ENCODE assay signal across 8 mouse cellular contexts in genomic region chr7:142509518-142509917, GRCm38 (mm10). TPM values are rescaled to one million over a fixed set of nuclear protein-coding genes. Genes with fewer than 3 reads are reported as not detected.
DNase-seq lines count a peak whose midpoint lies in the region; ATAC-seq lines count a peak whose summit lies in the region.
"Had no signal": no experiment of that assay in that cellular context is flagged by ENCODE, and none has a peak within 500 bp of the region (broad histone marks: within the 10 kb centered on the region; RNA-seq: fewer than 3 reads in every experiment).

No protein-coding gene starts in this region.

- WGBS in lung, embryonic 16.5 days = 20% methylated on average over 14 of the region's 14 CpGs
- WGBS in forebrain, embryonic 14.5 days = 57% methylated on average over 14 of the region's 14 CpGs
- 18% methylated on average over 14 of the region's 14 CpGs for WGBS in limb, embryonic 15.5 days

- H3K27me3 ChIP-seq in lung, embryonic 16.5 days (ENCODE audit: control insufficient read depth, insufficient read depth, low read depth, low read length) = no peaks in the 10 kb centered on the region
- H3K27me3 ChIP-seq in forebrain, embryonic 14.5 days (replicated peaks; ENCODE audit: control insufficient read depth, insufficient read depth, low read length) = no peaks in the 10 kb centered on the region
- no peaks in the 10 kb centered on the region for H3K27me3 ChIP-seq in limb, embryonic 15.5 days

- no peak overlapping the region for H3K9ac ChIP-seq in lung, embryonic 16.5 days (ENCODE audit: low read length)
- no peak overlapping the region for H3K9ac ChIP-seq in forebrain, embryonic 14.5 days (ENCODE audit: low read length)
- no peak overlapping the region for H3K9ac ChIP-seq in limb, embryonic 15.5 days

- peak overlapping the region; percentile 91; the same call in 1 of the 2 replicates for H3K27ac ChIP-seq in lung, embryonic 16.5 days (ENCODE audit: low read length)
- H3K27ac ChIP-seq in forebrain, embryonic 14.5 days (ENCODE audit: low read depth, low read length) = peak overlapping the region; percentile 36; the same call in 1 of the 2 replicates
- H3K27ac ChIP-seq in limb, embryonic 15.5 days = peak overlapping the region; percentile 97

- H3K4me3 ChIP-seq in lung, embryonic 16.5 days (ENCODE audit: low read length) = no peak overlapping the region
- H3K4me3 ChIP-seq in forebrain, embryonic 14.5 days (ENCODE audit: low read depth, low read length) = no peak overlapping the region
- H3K4me3 ChIP-seq in limb, embryonic 15.5 days = no peak overlapping the region

- no peak overlapping the region for H3K4me2 ChIP-seq in lung, embryonic 16.5 days (ENCODE audit: low read depth, low read length)
- H3K4me2 ChIP-seq in forebrain, embryonic 14.5 days (ENCODE audit: low read length) = no peak overlapping the region
- no peak overlapping the region for H3K4me2 ChIP-seq in limb, embryonic 15.5 days

- peaks cover 26% of the 10 kb centered on the region for H3K4me1 ChIP-seq in lung, embryonic 16.5 days (replicated peaks; ENCODE audit: control insufficient read depth, insufficient read depth, low read length)
- H3K4me1 ChIP-seq in forebrain, embryonic 14.5 days (ENCODE audit: control insufficient read depth, insufficient read depth, low read length) = peaks cover 24% of the 10 kb centered on the region
- H3K4me1 ChIP-seq in limb, embryonic 15.5 days = peaks cover 59% of the 10 kb centered on the region

- no peaks in the 10 kb centered on the region for H3K36me3 ChIP-seq in lung, embryonic 16.5 days (ENCODE audit: control insufficient read depth, insufficient read depth, low read length)
- no peaks in the 10 kb centered on the region for H3K36me3 ChIP-seq in forebrain, embryonic 14.5 days (ENCODE audit: control insufficient read depth, insufficient read depth, low read length)
- H3K36me3 ChIP-seq in limb, embryonic 15.5 days = no peaks in the 10 kb centered on the region

- no peak for DNase-seq in lung, adult 18-20 months
- no peak for DNase-seq in forebrain, embryonic 14.5 days (ENCODE audit: low spot score)
- DNase-seq in yolk sac, embryonic 10.5 days (ENCODE audit: low spot score) = peak; percentile 53
- no peak for DNase-seq in layer of hippocampus, adult 9-10 months (ENCODE audit: low spot score)

- ATAC-seq in lung, embryonic 16.5 days (ENCODE audit: low read depth) = no peak
- no peak for ATAC-seq in forebrain, embryonic 14.5 days
- ATAC-seq in limb, embryonic 15.5 days (ENCODE audit: insufficient number of reproducible peaks, low FRiP score, low TSS enrichment, low read depth) = no peak
- ATAC-seq in CD4-positive, CD25-positive, alpha-beta regulatory T cell, adult 4 months = no peak

- no peaks in the 10 kb centered on the region for H3K9me3 ChIP-seq in lung, embryonic 16.5 days (ENCODE audit: control insufficient read depth, low read length)
- H3K9me3 ChIP-seq in forebrain, embryonic 14.5 days (replicated peaks; ENCODE audit: control insufficient read depth, low read length) = no peaks in the 10 kb centered on the region
- no peaks in the 10 kb centered on the region for H3K9me3 ChIP-seq in limb, embryonic 15.5 days

RNA-seq across cellular contexts. Expression of gene Tnnt3, which starts 10.9 kb away (rescaled TPM):
- 17.9 and 50.7 TPM in 2 replicates for polyA plus RNA-seq in lung, embryonic 16.5 days (2015; fragmentation: Nextera tagmentation; extraction: Ambion mirVana)
- 0.42 and 0.53 TPM in 2 replicates for polyA plus RNA-seq in forebrain, embryonic 14.5 days (2014; fragmentation: Nextera tagmentation; extraction: Ambion mirVana)
- 154 and 517 TPM in 2 replicates for polyA plus RNA-seq in limb, embryonic 15.5 days (2015; fragmentation: Nextera tagmentation; extraction: Ambion mirVana)
- polyA plus RNA-seq in CD4-positive, CD25-positive, alpha-beta regulatory T cell, adult 4 months (2017; shearing (Covaris generic)) = 1 to 10 TPM; 2.5 to 5.7 TPM
- polyA plus RNA-seq: testis, adult 2 months had no signal

RNA-seq across cellular contexts. Expression of gene Mrpl23, which starts 23.0 kb away (rescaled TPM):
- 17.2 and 22.4 TPM in 2 replicates for polyA plus RNA-seq in lung, embryonic 16.5 days (2015; fragmentation: Nextera tagmentation; extraction: Ambion mirVana)
- polyA plus RNA-seq in forebrain, embryonic 14.5 days (2014; fragmentation: Nextera tagmentation; extraction: Ambion mirVana) = 21.7 and 28.7 TPM in 2 replicates
- 28.8 and 30.5 TPM in 2 replicates for polyA plus RNA-seq in limb, embryonic 15.5 days (2015; fragmentation: Nextera tagmentation; extraction: Ambion mirVana)
- 1 to 10 TPM; 2.6 to 3.0 TPM for polyA plus RNA-seq in CD4-positive, CD25-positive, alpha-beta regulatory T cell, adult 4 months (2017; shearing (Covaris generic))

RNA-seq across cellular contexts. Expression of gene Lsp1, which starts 48.9 kb away (rescaled TPM):
- 110 and 118 TPM in 2 replicates for polyA plus RNA-seq in lung, embryonic 16.5 days (2015; fragmentation: Nextera tagmentation; extraction: Ambion mirVana)
- 5.8 and 5.9 TPM in 2 replicates for polyA plus RNA-seq in forebrain, embryonic 14.5 days (2014; fragmentation: Nextera tagmentation; extraction: Ambion mirVana)
- polyA plus RNA-seq in limb, embryonic 15.5 days (2015; fragmentation: Nextera tagmentation; extraction: Ambion mirVana) = 57.3 and 63.3 TPM in 2 replicates
- 1,000 to 10,000 TPM; 1,098 to 1,582 TPM for polyA plus RNA-seq in CD4-positive, CD25-positive, alpha-beta regulatory T cell, adult 4 months (2017; shearing (Covaris generic))

Comparison
In these comparisons a context has a peak if more than half of its experiments do, and no peak if none do; other contexts are left out.
1. H3K27ac ChIP-seq: peak in every context shown above with its lines; median percentile 97 in limb, embryonic 15.5 days; 91 in lung, embryonic 16.5 days; 36 in forebrain, embryonic 14.5 days.